8 mouse cellular contexts compared by ENCODE assay signal in genomic region chr7:90041565-90042024, GRCm38 (mm10).
A peak's percentile ranks its signal among the peaks of the same experiment; 100 is the strongest.
DNase-seq lines count a peak whose midpoint lies in the region; ATAC-seq and TF ChIP-seq lines count a peak whose summit lies in the region.

No protein-coding gene starts in this region.

- no peak overlapping the region for H3K9ac ChIP-seq in embryonic facial prominence, embryonic 14.5 days (ENCODE audit: low read depth, low read length)
- no peak overlapping the region for H3K9ac ChIP-seq in kidney, embryonic 15.5 days
- H3K9ac ChIP-seq in midbrain, postnatal 0 days (replicated peaks; ENCODE audit: low read length, poor library complexity, severe bottlenecking), result no peak overlapping the region

- peaks cover 10% of the 10 kb centered on the region for H3K4me1 ChIP-seq in thymus, adult 2 months (replicated peaks; ENCODE audit: control insufficient read depth, insufficient read depth, low read length)
- H3K4me1 ChIP-seq in embryonic facial prominence, embryonic 14.5 days (ENCODE audit: control insufficient read depth, insufficient read depth, low read length), result peaks cover 11% of the 10 kb centered on the region
- H3K4me1 ChIP-seq in kidney, embryonic 15.5 days, result peaks cover 13% of the 10 kb centered on the region
- H3K4me1 ChIP-seq in midbrain, postnatal 0 days (ENCODE audit: insufficient read depth, low read length), result no peaks in the 10 kb centered on the region; the same call in 1 of the 2 replicates

- H3K4me3 ChIP-seq in thymus, adult 2 months (ENCODE audit: control insufficient read depth, insufficient read depth, low read length), result no peak overlapping the region
- no peak overlapping the region for H3K4me3 ChIP-seq in embryonic facial prominence, embryonic 14.5 days (ENCODE audit: low read depth, low read length)
- no peak overlapping the region for H3K4me3 ChIP-seq in kidney, embryonic 15.5 days (replicated peaks)
- no peak overlapping the region for H3K4me3 ChIP-seq in midbrain, postnatal 0 days (ENCODE audit: low read depth, low read length)

- DNase-seq in thymus, postnatal 0 days (ENCODE audit: low spot score), result peak; percentile 46
- DNase-seq in thymus, adult 2 months, result no peak
- peak; percentile 85 for DNase-seq in embryonic facial prominence, embryonic 14.5 days (ENCODE audit: low spot score)
- DNase-seq in midbrain, postnatal 0 days (ENCODE audit: low spot score), result peak; percentile 2
- no peak for DNase-seq in natural killer cell, adult 2 months (ENCODE audit: low spot score in 2 of 2)
- DNase-seq in frontal cortex, postnatal 10 days (ENCODE audit: low spot score in 2 of 2), result no peak
- DNase-seq in left cerebral cortex, adult 8-10 months (ENCODE audit: low spot score in 2 of 2), result no peak

- H3K36me3 ChIP-seq in thymus, adult 2 months (ENCODE audit: control insufficient read depth, insufficient read depth, low read length), result no peaks in the 10 kb centered on the region
- no peaks in the 10 kb centered on the region for H3K36me3 ChIP-seq in embryonic facial prominence, embryonic 14.5 days (ENCODE audit: control insufficient read depth, insufficient read depth, low read length)
- no peaks in the 10 kb centered on the region for H3K36me3 ChIP-seq in kidney, embryonic 15.5 days
- no peaks in the 10 kb centered on the region for H3K36me3 ChIP-seq in midbrain, postnatal 0 days (ENCODE audit: insufficient read depth, low read length)

- TF ChIP-seq POLR2A in thymus, adult 2 months (IDR thresholded peaks at IDR 0.05; ENCODE audit: control insufficient read depth, extremely low read depth, insufficient read depth, low read length, poor library complexity), result no peak

- no peak overlapping the region for H3K4me2 ChIP-seq in embryonic facial prominence, embryonic 14.5 days (ENCODE audit: low read depth, low read length)
- H3K4me2 ChIP-seq in kidney, embryonic 15.5 days, result no peak overlapping the region
- no peak overlapping the region for H3K4me2 ChIP-seq in midbrain, postnatal 0 days (ENCODE audit: low read depth, low read length, poor library complexity, severe bottlenecking)

- ATAC-seq in embryonic facial prominence, embryonic 14.5 days (ENCODE audit: low read depth), result peak; percentile 45
- 0 out of 2 replicates have a peak, but pooled peaks have one; percentile 50 for ATAC-seq in kidney, embryonic 15.5 days (replicated peaks; ENCODE audit: low FRiP score)
- ATAC-seq in midbrain, postnatal 0 days (ENCODE audit: low FRiP score), result no peak

- no peaks in the 10 kb centered on the region for H3K9me3 ChIP-seq in embryonic facial prominence, embryonic 14.5 days (ENCODE audit: control insufficient read depth, low read length)
- no peaks in the 10 kb centered on the region for H3K9me3 ChIP-seq in kidney, embryonic 15.5 days (replicated peaks)
- no peaks in the 10 kb centered on the region for H3K9me3 ChIP-seq in midbrain, postnatal 0 days (ENCODE audit: low read length)

- TF ChIP-seq CTCF in thymus, adult 2 months (IDR thresholded peaks at IDR 0.05; ENCODE audit: borderline replicate concordance, control insufficient read depth, extremely low read depth, insufficient read depth, low read length, poor library complexity), result no peak
- TF ChIP-seq CTCF in midbrain, postnatal 0 days (IDR thresholded peaks at IDR 0.05), result no peak

- H3K27me3 ChIP-seq in thymus, adult 2 months (ENCODE audit: control insufficient read depth, insufficient read depth, low read length), result no peaks in the 10 kb centered on the region
- H3K27me3 ChIP-seq in embryonic facial prominence, embryonic 14.5 days (replicated peaks; ENCODE audit: control insufficient read depth, insufficient read depth, low read length), result no peaks in the 10 kb centered on the region
- no peaks in the 10 kb centered on the region for H3K27me3 ChIP-seq in kidney, embryonic 15.5 days
- no peaks in the 10 kb centered on the region for H3K27me3 ChIP-seq in midbrain, postnatal 0 days (ENCODE audit: insufficient read depth, low read length)

- WGBS in thymus, adult 2 months, result 39% methylated on average over 5 of the region's 5 CpGs
- 35% methylated on average over 5 of the region's 5 CpGs for WGBS in embryonic facial prominence, embryonic 14.5 days
- 55% methylated on average over 5 of the region's 5 CpGs for WGBS in kidney, embryonic 15.5 days
- WGBS in midbrain, postnatal 0 days, result 46% methylated on average over 5 of the region's 5 CpGs

- no peak overlapping the region for H3K27ac ChIP-seq in thymus, adult 2 months (ENCODE audit: control insufficient read depth, insufficient read depth, low read length)
- H3K27ac ChIP-seq in embryonic facial prominence, embryonic 14.5 days (replicated peaks; ENCODE audit: low read depth, low read length), result 0 out of 2 replicates have a peak overlapping the region, but pooled peaks have one; percentile 19
- H3K27ac ChIP-seq in kidney, embryonic 15.5 days, result peak overlapping the region; percentile 69
- no peak overlapping the region for H3K27ac ChIP-seq in midbrain, postnatal 0 days (ENCODE audit: low read depth, low read length)

Comparison
In these comparisons a context has a peak if more than half of its experiments do, and no peak if none do; other contexts are left out.
1. DNase-seq: peak in thymus, postnatal 0 days (single experiment), embryonic facial prominence, embryonic 14.5 days (single experiment) and midbrain, postnatal 0 days (single experiment); none in thymus, adult 2 months (single experiment), natural killer cell, adult 2 months (0 of 2), frontal cortex, postnatal 10 days (0 of 2) and left cerebral cortex, adult 8-10 months (0 of 2).
2. H3K27ac ChIP-seq: peak in embryonic facial prominence, embryonic 14.5 days (single experiment) and kidney, embryonic 15.5 days (single experiment); none in thymus, adult 2 months (single experiment) and midbrain, postnatal 0 days (single experiment).